In genomic region chr3:87971489-87972202, GRCm38 (mm10) we compare ENCODE assay signal across 8 mouse cellular contexts. TPM values are rescaled to one million over a fixed set of nuclear protein-coding genes. Genes with fewer than 3 reads are reported as not detected.
DNase-seq lines count a peak whose midpoint lies in the region; ATAC-seq lines count a peak whose summit lies in the region.

No protein-coding gene starts in this region.

- H3K36me3 ChIP-seq in liver, embryonic 12.5 days, result no peaks in the 10 kb centered on the region

- ATAC-seq in frontal cortex, adult (ENCODE audit: low TSS enrichment), result peak; percentile 66; the same call in 1 of the 2 replicates
- ATAC-seq in liver, embryonic 12.5 days, result no peak
- ATAC-seq in granulocyte monocyte progenitor cell, adult 5-6 weeks (replicated peaks; ENCODE audit: poor library complexity, severe bottlenecking), result no peak

- H3K27me3 ChIP-seq in liver, embryonic 12.5 days (replicated peaks), result peaks cover 92% of the 10 kb centered on the region

- no peak overlapping the region for H3K27ac ChIP-seq in liver, embryonic 12.5 days

- no peaks in the 10 kb centered on the region for H3K9me3 ChIP-seq in liver, embryonic 12.5 days (replicated peaks)

- peak overlapping the region; percentile 62 for H3K4me2 ChIP-seq in liver, embryonic 12.5 days

- H3K4me1 ChIP-seq in liver, embryonic 12.5 days, result peaks cover 24% of the 10 kb centered on the region

- peak overlapping the region; percentile 51 for H3K4me3 ChIP-seq in liver, embryonic 12.5 days

- WGBS in liver, embryonic 12.5 days (ENCODE audit: insufficient replicate concordance), result 3% methylated on average over 60 of the region's 60 CpGs

- no peak for DNase-seq in frontal cortex, postnatal 14 days (ENCODE audit: low spot score in 2 of 2)
- peak; percentile 54 for DNase-seq in thymus, postnatal 4 days
- no peak for DNase-seq in thymus, postnatal 14 days
- DNase-seq in ovary, postnatal 14 days (ENCODE audit: low spot score), result no peak
- DNase-seq in spleen, postnatal 10 days (ENCODE audit: low spot score in 2 of 2), result no peak

- H3K9ac ChIP-seq in liver, embryonic 12.5 days, result peak overlapping the region; percentile 48

RNA-seq across cellular contexts. Expression of gene Nes, which starts 0.8 kb away (rescaled TPM):
- 7.2 and 7.3 TPM in 2 replicates for polyA plus RNA-seq in liver, embryonic 12.5 days (2016; fragmentation: Nextera tagmentation; extraction: Ambion mirVana)
- not detected in 2 replicates for total RNA-seq in granulocyte monocyte progenitor cell, adult 5-6 weeks (2014; fragmentation: Nextera tagmentation)
- total RNA-seq in granulocyte monocyte progenitor cell, adult 5-6 weeks (2017), result 0.05 TPM in 1 of 2 replicates, not detected in the other

RNA-seq across cellular contexts. Expression of gene Crabp2, which starts 23.2 kb away (rescaled TPM):
- 3.9 and 6.5 TPM in 2 replicates for polyA plus RNA-seq in liver, embryonic 12.5 days (2016; fragmentation: Nextera tagmentation; extraction: Ambion mirVana)
- total RNA-seq in granulocyte monocyte progenitor cell, adult 5-6 weeks (2014; fragmentation: Nextera tagmentation), result not detected in 2 replicates
- not detected in 2 replicates for total RNA-seq in granulocyte monocyte progenitor cell, adult 5-6 weeks (2017)

RNA-seq across cellular contexts. Expression of gene Bcan, which starts 28.4 kb away (rescaled TPM):
- polyA plus RNA-seq in liver, embryonic 12.5 days (2016; fragmentation: Nextera tagmentation; extraction: Ambion mirVana), result not detected in 2 replicates
- total RNA-seq in granulocyte monocyte progenitor cell, adult 5-6 weeks (2014; fragmentation: Nextera tagmentation), result not detected in 2 replicates
- not detected in 2 replicates for total RNA-seq in granulocyte monocyte progenitor cell, adult 5-6 weeks (2017)

RNA-seq across cellular contexts. Expression of gene Rrnad1, which starts 41.1 kb away (rescaled TPM):
- polyA plus RNA-seq in liver, embryonic 12.5 days (2016; fragmentation: Nextera tagmentation; extraction: Ambion mirVana), result 11.1 and 11.4 TPM in 2 replicates
- total RNA-seq in granulocyte monocyte progenitor cell, adult 5-6 weeks (2014; fragmentation: Nextera tagmentation), result 20.7 and 30.7 TPM in 2 replicates
- 13.6 and 13.8 TPM in 2 replicates for total RNA-seq in granulocyte monocyte progenitor cell, adult 5-6 weeks (2017)

RNA-seq across cellular contexts. Expression of gene Isg20l2, which starts 41.5 kb away (rescaled TPM):
- 51.9 and 52.2 TPM in 2 replicates for polyA plus RNA-seq in liver, embryonic 12.5 days (2016; fragmentation: Nextera tagmentation; extraction: Ambion mirVana)
- 49.5 and 63.1 TPM in 2 replicates for total RNA-seq in granulocyte monocyte progenitor cell, adult 5-6 weeks (2014; fragmentation: Nextera tagmentation)
- total RNA-seq in granulocyte monocyte progenitor cell, adult 5-6 weeks (2017), result 45.7 and 51.4 TPM in 2 replicates
